Mouse (Mus musculus) embryonic facial prominence, embryonic 12.5 days (tissue): ENCODE data around the gene Dact3. TPM values are rescaled to one million over a fixed set of nuclear protein-coding genes. Genes with fewer than 3 reads are reported as not detected.
A peak's percentile ranks its signal among the peaks of the same experiment; 100 is the strongest.

Experiments
- ATAC-seq: fragments of 200-750 bp; cut with Nextera tagmentation; 2 replicates; pipeline ENCODE4 v1.8.0; 2017; ENCODE audit not compliant: insufficient number of reproducible peaks, insufficient read depth, low FRiP score, low TSS enrichment
- H3K27ac ChIP-seq: fragments of 300-500 bp; sonication (generic); 2 replicates; pipeline ENCODE4 v1.5.1; 2016; ENCODE audit warnings: mild to moderate bottlenecking
- H3K27me3 ChIP-seq: fragments of 300-500 bp; sonication (generic); 2 replicates; pipeline ENCODE4 v1.6.1; 2016; ENCODE audit warnings: mild to moderate bottlenecking, moderate library complexity
- H3K36me3 ChIP-seq: fragments of 300-500 bp; sonication (generic); 2 replicates; pipeline ENCODE4 v1.6.1; 2016; ENCODE audit warnings: mild to moderate bottlenecking
- H3K4me1 ChIP-seq: fragments of 300-500 bp; sonication (generic); 2 replicates; pipeline ENCODE4 v1.6.1; 2016
- H3K4me2 ChIP-seq: fragments of 300-500 bp; sonication (generic); replicated peaks from 2 replicates; pipeline ENCODE4 v1.6.1; 2016; ENCODE audit warnings: mild to moderate bottlenecking, moderate library complexity
- H3K4me3 ChIP-seq: fragments of 300-500 bp; sonication (generic); 2 replicates; pipeline ENCODE4 v1.5.1; 2016; ENCODE audit warnings: mild to moderate bottlenecking
- H3K9ac ChIP-seq: fragments of 300-500 bp; sonication (generic); 2 replicates; pipeline ENCODE4 v1.6.1; 2016; ENCODE audit warnings: mild to moderate bottlenecking, moderate library complexity
- H3K9me3 ChIP-seq: fragments of 300-500 bp; sonication (generic); 2 replicates; pipeline ENCODE4 v1.6.1; 2016; ENCODE audit warnings: mild to moderate bottlenecking, moderate library complexity
- WGBS: fragments of 180-500 bp; shearing (Covaris S2); methylation state at CpG from one replicate; pipeline ENCODE4 v1.1.7; 2016; 5-methylcytosine and 5-hydroxymethylcytosine counted together
- polyA plus RNA-seq: library from polyadenylated mRNA; unstranded; fragments of >200 nt; fragmentation: Nextera tagmentation; extraction: Ambion mirVana; gene quantifications from 2 replicates; pipeline ENCODE4 v1.2.1, GENCODE M21; 2016

Gene Dact3
- polyA plus RNA-seq, 1 experiment from 2014 or later = 13.4 TPM

DNA sequence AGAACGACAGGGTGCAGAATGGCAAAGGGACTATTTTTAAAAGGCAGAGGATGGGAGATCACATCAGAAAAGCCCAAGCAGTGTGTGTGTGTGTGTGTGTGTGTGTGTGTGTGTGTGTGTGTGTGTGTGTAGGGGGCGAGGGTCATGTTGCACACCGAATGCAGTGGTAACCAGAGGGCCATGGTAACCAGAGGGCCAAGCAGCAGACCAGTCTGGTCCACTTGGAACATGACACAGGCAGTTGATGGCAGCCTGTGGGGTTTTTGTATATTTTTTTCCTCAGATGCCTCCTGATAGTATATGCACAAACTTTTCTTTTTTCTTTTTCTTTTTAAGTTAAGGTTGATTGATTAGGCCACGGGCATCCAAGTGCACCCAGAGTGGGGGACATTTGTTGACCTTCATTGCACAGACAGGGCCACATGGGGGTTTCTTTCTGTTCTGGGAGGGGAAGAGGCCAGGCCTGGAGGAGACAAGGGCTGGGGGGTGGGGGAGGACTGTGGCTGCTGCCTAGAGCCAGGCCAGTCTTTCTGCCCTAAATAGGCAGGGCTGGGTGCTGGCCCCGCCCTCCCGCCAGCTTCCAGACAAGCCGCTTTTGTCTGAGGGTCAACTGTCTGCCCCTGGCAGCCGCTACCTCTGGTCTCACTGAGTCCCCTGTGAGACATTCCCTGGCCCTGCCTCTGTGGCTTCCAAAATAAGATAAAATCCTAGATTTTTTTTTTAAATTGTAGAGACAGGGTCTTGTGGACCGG is 4.9 kb downstream of the Dact3 start:
- peak overlapping the region; percentile 14 for H3K4me2 ChIP-seq
- no peak overlapping the region for H3K4me3 ChIP-seq
- H3K36me3 ChIP-seq = peaks cover 54% of the 10 kb centered on the region
- H3K4me1 ChIP-seq = peaks cover 22% of the 10 kb centered on the region
- peak overlapping the region; percentile 11; the same call in 1 of the 2 replicates for H3K9ac ChIP-seq
- H3K27ac ChIP-seq = peak overlapping the region; percentile 90
- H3K9me3 ChIP-seq = 0 out of 2 replicates have a peak, but pooled peaks cover 4% of the 10 kb centered on the region
- WGBS = 19% methylated on average over 9 of the region's 9 CpGs
- ATAC-seq = 0 out of 2 replicates have a peak, but pooled peaks have one; percentile 1
- H3K27me3 ChIP-seq = peaks cover 2% of the 10 kb centered on the region; the same call in 1 of the 2 replicates

DNA sequence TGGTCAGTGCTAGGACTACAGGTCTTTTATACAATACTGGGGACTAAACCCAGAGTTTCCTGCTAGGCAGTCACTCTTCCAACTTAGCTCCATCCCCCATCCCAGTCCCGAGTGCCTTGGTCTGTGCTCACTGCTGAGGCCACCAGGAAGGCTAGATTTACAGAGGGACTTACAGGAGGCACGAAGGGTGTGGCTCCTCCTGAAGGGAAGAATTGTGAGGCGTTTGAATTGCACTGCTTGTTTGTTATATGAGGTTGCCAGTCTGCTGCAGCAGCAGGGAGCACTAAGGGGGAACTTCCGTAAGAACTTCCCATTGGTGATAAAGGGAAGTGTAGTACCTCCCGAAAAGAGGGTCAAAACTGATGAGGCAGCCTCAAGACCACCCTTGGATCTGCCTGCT is 5.5 kb downstream of the Dact3 start:
- Histone ChIP-seq H3K4me2 (peak overlapping the region; percentile 14; the same call in 1 of the 2 replicates), H3K27me3 (peaks cover 9% of the 10 kb centered on the region; the same call in 1 of the 2 replicates), H3K9ac (peak overlapping the region; percentile 11; the same call in 1 of the 2 replicates), H3K27ac (peak overlapping the region; percentile 90), H3K9me3 (peaks cover 10% of the 10 kb centered on the region), H3K4me1 (peaks cover 22% of the 10 kb centered on the region), H3K4me3 (no peak overlapping the region), H3K36me3 (peaks cover 60% of the 10 kb centered on the region)
- ATAC-seq = no peak
- 16% methylated on average over 5 of the region's 5 CpGs for WGBS

DNA sequence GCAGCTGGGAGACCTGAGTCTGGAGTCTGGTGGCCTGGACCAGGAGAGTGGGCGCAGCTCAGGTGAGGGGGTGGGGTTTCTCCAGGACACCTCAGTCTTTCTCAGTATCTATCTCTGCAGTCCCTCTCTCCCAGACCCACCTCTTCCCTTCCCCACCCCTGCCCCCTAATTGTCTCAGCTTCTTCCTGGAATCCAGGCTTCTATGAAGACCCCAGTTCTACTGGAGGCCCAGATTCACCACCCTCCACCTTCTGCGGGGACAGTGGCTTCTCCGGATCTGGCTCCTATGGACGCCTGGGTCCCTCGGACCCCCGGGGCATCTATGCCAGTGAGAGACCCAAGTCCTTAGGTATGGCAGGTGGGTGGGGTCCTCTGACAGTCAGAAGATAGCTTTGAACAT is 8.0 kb downstream of the Dact3 start:
- Histone ChIP-seq H3K27me3 (peaks cover 19% of the 10 kb centered on the region), H3K36me3 (peaks cover 80% of the 10 kb centered on the region)
- 88% methylated on average over 6 of the region's 6 CpGs for WGBS

DNA sequence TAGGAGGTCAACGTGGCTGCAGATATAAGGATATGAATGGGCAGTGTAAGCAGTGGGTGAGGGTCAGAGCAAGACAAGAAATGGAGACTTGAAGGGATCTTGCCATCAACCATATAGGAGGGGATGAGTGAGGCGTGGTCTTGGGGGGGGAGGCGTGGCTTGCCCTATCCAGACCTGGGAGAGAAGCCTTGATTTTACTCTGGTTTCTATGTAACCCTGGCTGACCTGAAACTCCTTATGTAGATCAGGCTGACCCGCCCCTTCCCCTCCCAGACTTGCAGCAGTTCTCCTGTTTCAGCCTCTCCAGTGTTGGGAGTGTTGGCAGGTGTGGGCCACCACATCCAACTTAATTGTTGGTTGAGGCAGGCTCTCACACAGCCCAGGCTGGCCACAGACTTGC is 9.2 kb downstream of the Dact3 start:
- no peak overlapping the region for H3K27ac ChIP-seq
- H3K9ac ChIP-seq = no peak overlapping the region
- H3K9me3 ChIP-seq = peaks cover 19% of the 10 kb centered on the region
- no peak overlapping the region for H3K4me3 ChIP-seq
- H3K4me1 ChIP-seq = peaks cover 13% of the 10 kb centered on the region
- no peak overlapping the region for H3K4me2 ChIP-seq
- H3K27me3 ChIP-seq = peaks cover 19% of the 10 kb centered on the region
- ATAC-seq = no peak
- WGBS = 58% methylated on average over 4 of the region's 4 CpGs
- peaks cover 79% of the 10 kb centered on the region for H3K36me3 ChIP-seq

More for the DNA sequence above, 8.0 kb downstream of the Dact3 start:
- ATAC-seq = no peak
- H3K4me2 ChIP-seq = no peak overlapping the region
- H3K27ac ChIP-seq = no peak overlapping the region
- H3K9me3 ChIP-seq = peaks cover 19% of the 10 kb centered on the region
- H3K9ac ChIP-seq = no peak overlapping the region
- H3K4me1 ChIP-seq = peaks cover 13% of the 10 kb centered on the region
- H3K4me3 ChIP-seq = no peak overlapping the region

DNA sequence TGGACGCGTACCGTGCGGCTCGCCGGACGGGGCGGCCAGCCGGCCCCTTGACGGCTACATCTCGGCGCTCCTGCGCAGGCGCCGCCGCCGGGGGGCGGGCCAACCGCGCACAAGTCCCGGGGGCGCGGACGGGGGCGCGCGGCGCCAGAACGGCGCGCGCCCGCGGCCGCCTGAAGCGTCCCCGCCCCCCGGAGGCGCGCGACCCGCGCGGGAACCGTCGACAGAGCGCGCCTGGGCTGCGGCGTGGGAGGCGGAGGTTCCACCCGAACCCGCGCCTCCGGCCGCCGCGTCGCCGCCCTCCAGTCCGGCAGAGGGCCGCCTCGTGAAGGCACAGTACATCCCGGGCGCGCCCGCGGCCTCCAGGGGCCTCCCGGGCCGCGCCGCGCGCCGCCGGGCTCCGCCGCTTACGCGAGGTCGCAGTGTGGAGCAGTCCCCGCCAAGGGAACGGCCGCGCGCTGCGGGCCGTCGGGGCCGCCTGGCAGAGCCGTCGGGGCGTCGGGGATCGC is 10.2 kb downstream of the Dact3 start:
- Histone ChIP-seq H3K27ac (peak overlapping the region; percentile 63; the same call in 1 of the 2 replicates), H3K4me1 (peaks cover 7% of the 10 kb centered on the region), H3K4me3 (peak overlapping the region; percentile 23; the same call in 1 of the 2 replicates), H3K9ac (no peak overlapping the region), H3K27me3 (peaks cover 19% of the 10 kb centered on the region), H3K4me2 (peak overlapping the region; percentile 30), H3K9me3 (peaks cover 19% of the 10 kb centered on the region), H3K36me3 (peaks cover 78% of the 10 kb centered on the region)
- WGBS = 22% methylated on average over 89 of the region's 95 CpGs
- no peak for ATAC-seq

DNA sequence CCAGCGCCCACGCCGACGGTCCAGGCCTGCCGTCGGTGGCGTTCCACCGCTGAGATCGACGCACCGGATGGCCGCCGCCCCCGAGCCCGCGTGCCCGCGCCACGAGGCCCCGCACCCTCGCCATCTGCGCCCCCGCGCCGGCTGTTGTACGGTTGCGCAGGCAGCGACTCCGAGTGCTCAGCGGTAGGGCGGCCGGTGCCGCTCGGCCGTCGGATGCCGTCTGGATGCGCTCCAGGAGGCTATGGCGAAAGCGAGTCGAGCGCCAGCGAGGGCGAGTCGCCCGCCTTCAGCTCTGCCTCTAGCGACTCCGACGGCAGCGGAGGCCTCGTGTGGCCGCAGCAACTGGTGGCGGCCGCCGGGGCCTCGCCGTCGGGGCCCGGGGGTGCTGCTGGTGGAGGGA is 10.8 kb downstream of the Dact3 start:
- Histone ChIP-seq H3K4me1 (peaks cover 7% of the 10 kb centered on the region; the same call in 1 of the 2 replicates), H3K9ac (no peak overlapping the region), H3K4me3 (peak overlapping the region; percentile 23; the same call in 1 of the 2 replicates), H3K36me3 (peaks cover 77% of the 10 kb centered on the region), H3K9me3 (peaks cover 19% of the 10 kb centered on the region), H3K4me2 (peak overlapping the region; percentile 30), H3K27me3 (peaks cover 19% of the 10 kb centered on the region), H3K27ac (peak overlapping the region; percentile 46; the same call in 1 of the 2 replicates)
- ATAC-seq = no peak
- WGBS = 52% methylated on average over 59 of the region's 59 CpGs

DNA sequence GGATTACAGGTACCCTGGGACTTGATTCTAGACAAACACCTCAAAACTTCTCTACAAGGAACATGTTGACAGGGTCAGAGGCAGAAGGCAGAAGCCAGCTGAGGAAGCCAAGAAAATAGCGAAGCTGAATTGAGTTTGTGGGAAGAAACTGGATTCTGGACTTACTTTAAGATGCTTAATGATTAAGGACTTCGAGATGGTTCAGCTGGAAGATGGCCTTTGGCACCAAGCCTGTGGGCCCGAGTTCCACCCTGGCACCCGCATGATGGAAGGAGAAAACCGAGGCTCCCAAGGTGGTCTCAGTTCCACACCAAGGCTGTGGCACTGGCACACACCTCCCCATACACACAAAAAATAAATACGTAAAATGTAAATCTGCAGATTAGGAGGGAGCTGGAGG is 15.4 kb downstream of the Dact3 start:
- Histone ChIP-seq H3K9ac (peak overlapping the region; percentile 28), H3K4me2 (peak overlapping the region; percentile 57), H3K4me3 (peak overlapping the region; percentile 32), H3K4me1 (peaks cover 51% of the 10 kb centered on the region), H3K27ac (peak overlapping the region; percentile 96), H3K27me3 (peaks cover 21% of the 10 kb centered on the region), H3K36me3 (peaks cover 32% of the 10 kb centered on the region), H3K9me3 (peaks cover 10% of the 10 kb centered on the region)
- 15% methylated on average over 6 of the region's 6 CpGs for WGBS
- ATAC-seq = no peak

DNA sequence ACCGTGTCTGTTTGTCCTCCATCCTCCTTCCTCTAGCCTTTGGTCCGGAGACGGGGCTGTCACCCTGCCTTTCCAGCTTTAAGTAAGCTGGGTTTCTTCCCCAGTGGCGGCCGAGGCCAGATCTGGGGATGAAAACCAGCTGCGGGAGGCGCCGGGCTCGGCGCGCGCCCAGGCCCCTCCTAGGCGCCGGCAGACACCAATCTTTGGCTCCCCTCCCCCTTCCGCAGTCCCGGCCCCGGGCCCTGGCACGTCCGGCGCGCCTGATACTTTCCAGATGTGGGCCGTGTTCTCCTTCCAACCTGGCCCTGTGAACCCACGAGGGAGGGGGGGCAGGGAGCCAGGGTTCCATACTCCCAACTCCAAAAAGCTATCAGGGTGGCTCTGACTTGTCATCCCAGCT is 15.8 kb downstream of the Dact3 start:
- H3K9ac ChIP-seq = peak overlapping the region; percentile 28
- H3K36me3 ChIP-seq = peaks cover 28% of the 10 kb centered on the region
- H3K4me3 ChIP-seq = peak overlapping the region; percentile 32
- H3K9me3 ChIP-seq = peaks cover 6% of the 10 kb centered on the region
- peak overlapping the region; percentile 96 for H3K27ac ChIP-seq
- 0% methylated on average over 22 of the region's 23 CpGs for WGBS
- ATAC-seq = peak; percentile 72
- peaks cover 17% of the 10 kb centered on the region for H3K27me3 ChIP-seq
- peak overlapping the region; percentile 57 for H3K4me2 ChIP-seq
- H3K4me1 ChIP-seq = peaks cover 52% of the 10 kb centered on the region

DNA sequence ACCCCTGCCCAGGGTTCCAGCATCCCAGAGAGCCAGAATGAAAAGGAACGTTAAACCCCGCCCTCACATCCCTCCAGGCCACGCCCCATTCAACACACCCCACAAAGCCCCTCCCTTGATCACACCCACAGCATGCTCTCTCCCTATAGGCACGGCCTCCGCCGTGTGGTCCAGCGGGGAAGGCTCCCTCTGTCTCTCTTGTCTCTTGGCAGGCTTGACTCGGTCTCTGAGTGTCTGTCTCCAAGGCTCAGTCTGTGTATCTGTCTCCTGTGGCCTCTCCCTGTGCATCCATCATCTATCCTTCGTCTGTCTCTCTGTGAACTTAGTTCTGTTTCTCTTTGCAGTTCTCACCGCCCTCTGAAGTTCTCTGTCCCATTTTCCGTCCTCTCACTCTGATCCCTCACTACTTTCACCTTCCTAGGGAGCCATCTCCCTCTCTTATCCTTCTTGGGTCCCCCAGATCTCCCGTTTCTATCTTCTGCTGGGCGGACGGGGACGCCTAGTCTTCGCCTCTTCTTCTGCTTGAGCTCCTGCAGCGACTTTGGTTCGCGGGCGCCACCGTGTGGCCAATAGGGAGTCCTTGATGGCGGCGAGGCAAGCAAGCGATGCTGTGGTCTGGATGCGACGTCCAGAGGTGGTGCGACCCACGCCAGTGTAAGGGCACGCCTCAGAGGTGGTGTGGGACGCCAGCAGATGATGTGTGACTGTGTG is 16.7 kb downstream of the Dact3 start, which contains the start of gene Gng8:
Gng8 (plus strand) TSS at position 146 of the 711 bp plus-strand sequence.
- peak; percentile 76 for ATAC-seq
- H3K27me3 ChIP-seq = peaks cover 10% of the 10 kb centered on the region; the same call in 1 of the 2 replicates
- H3K9me3 ChIP-seq = no peaks in the 10 kb centered on the region
- peak within 1 kb of the TSS; percentile 57 for H3K4me2 ChIP-seq
- H3K36me3 ChIP-seq = peaks cover 19% of the 10 kb centered on the region
- H3K4me1 ChIP-seq = peaks cover 52% of the 10 kb centered on the region
- H3K27ac ChIP-seq = peak within 1 kb of the TSS; percentile 96
- under 1% methylated on average over 30 of the region's 30 CpGs for WGBS
- peak within 1 kb of the TSS; percentile 47 for H3K9ac ChIP-seq
- peak within 1 kb of the TSS; percentile 32 for H3K4me3 ChIP-seq

DNA sequence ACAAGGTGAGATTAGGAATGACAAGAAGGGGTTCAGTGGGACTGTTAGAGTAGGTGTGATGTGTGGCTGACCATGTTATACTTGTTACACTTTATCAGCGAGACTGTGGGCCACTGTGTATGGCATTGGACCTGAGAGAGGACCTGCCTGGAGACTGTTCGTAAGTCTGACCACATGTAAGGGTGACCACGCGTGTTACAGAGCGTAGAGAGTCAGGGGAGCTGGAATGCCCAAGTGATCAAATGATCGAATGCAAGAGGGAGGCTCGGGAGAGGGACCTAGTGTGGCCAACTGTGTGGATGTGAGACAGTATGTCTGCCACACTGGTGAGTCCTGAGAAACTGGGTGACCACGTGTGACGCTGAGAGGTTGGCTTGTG is 17.2 kb downstream of the Dact3 start:
- 29% methylated on average over 9 of the region's 9 CpGs for WGBS

DNA sequence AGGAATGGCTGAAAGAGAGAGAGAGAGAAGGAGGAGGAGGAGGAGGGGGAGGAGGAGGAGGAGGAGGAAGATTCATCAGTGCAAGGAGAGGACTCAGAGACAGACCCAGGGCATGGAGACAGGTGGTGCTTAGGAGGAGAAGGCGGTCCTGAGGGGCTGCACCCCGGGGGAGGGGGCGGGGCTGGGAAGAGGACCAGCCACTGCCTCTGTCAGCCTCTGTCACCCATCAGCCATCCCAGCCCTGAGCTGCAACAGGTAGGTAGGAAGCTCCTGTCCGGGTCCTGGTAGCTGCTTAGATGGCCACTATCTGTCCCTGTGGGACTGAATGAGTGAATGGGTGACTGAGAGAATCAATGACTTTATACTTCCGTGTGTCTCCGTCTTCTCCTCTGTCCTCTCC is 18.5 kb downstream of the Dact3 start:
- Histone ChIP-seq H3K4me2 (peak overlapping the region; percentile 57), H3K36me3 (peaks cover 6% of the 10 kb centered on the region), H3K27me3 (peaks cover 10% of the 10 kb centered on the region; the same call in 1 of the 2 replicates), H3K27ac (no peak overlapping the region; the same call in 1 of the 2 replicates), H3K4me3 (0 out of 2 replicates have a peak overlapping the region, but pooled peaks have one; percentile 12), H3K9ac (peak overlapping the region; percentile 47), H3K9me3 (no peaks in the 10 kb centered on the region), H3K4me1 (peaks cover 52% of the 10 kb centered on the region)
- ATAC-seq = no peak
- WGBS = 7% methylated on average over 4 of the region's 6 CpGs

More for the DNA sequence above, 17.2 kb downstream of the Dact3 start:
- no peaks in the 10 kb centered on the region for H3K9me3 ChIP-seq
- H3K4me1 ChIP-seq = peaks cover 52% of the 10 kb centered on the region
- peak overlapping the region; percentile 57 for H3K4me2 ChIP-seq
- peak overlapping the region; percentile 47 for H3K9ac ChIP-seq
- H3K27ac ChIP-seq = peak overlapping the region; percentile 96; the same call in 1 of the 2 replicates
- ATAC-seq = no peak
- peaks cover 15% of the 10 kb centered on the region for H3K36me3 ChIP-seq
- H3K27me3 ChIP-seq = peaks cover 10% of the 10 kb centered on the region; the same call in 1 of the 2 replicates
- peak overlapping the region; percentile 32 for H3K4me3 ChIP-seq
